ENCODE assay signal across 25 mouse cellular contexts in the genomic region with DNA sequence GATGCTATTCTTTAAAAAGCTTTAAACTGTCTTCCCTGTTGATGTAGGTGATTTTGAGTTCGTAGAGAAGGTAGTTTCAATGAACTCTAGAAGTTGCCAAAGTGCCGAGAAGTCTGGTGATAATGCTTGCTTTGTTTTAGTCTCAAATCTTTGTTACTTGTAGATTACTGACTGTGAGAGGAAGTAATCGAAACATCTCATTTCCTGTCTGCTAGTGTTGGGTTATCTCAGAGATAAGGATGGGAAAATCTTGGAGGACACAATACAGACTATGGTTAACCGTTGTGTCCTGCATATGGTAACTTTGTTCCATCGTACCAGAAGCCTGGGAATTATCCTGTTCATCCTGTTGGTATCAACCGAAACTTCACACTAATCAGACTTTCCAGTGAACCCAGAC. TPM values are rescaled to one million over a fixed set of nuclear protein-coding genes. Genes with fewer than 3 reads are reported as not detected.
DNase-seq lines count a peak whose midpoint lies in the region; ATAC-seq and TF ChIP-seq lines count a peak whose summit lies in the region.
"Had no signal": no experiment of that assay in that cellular context is flagged by ENCODE, and none has a peak within 500 bp of the region (broad histone marks: within the 10 kb centered on the region; RNA-seq: fewer than 3 reads in every experiment).

No protein-coding gene starts in this region.

- 87% methylated on average over 6 of the region's 6 CpGs for WGBS in forebrain, embryonic 13.5 days
- 82% methylated on average over 6 of the region's 6 CpGs for WGBS in forebrain, embryonic 11.5 days
- 44% methylated on average over 6 of the region's 6 CpGs for WGBS in lung, embryonic 16.5 days
- WGBS in lung, adult 2 months: 40% methylated on average over 6 of the region's 6 CpGs
- WGBS in embryonic facial prominence, embryonic 14.5 days: 75% methylated on average over 6 of the region's 6 CpGs

- TF ChIP-seq CTCF in lung, adult 2 months (IDR thresholded peaks at IDR 0.05; ENCODE audit: insufficient read depth, low read length): no peak

- peaks cover 4% of the 10 kb centered on the region; the same call in 1 of the 2 replicates for H3K9me3 ChIP-seq in forebrain, embryonic 13.5 days (replicated peaks)
- H3K9me3 ChIP-seq in forebrain, embryonic 11.5 days (ENCODE audit: control insufficient read depth, low read length): no peaks in the 10 kb centered on the region; the same call in 1 of the 2 replicates
- H3K9me3 ChIP-seq in lung, embryonic 16.5 days (ENCODE audit: control insufficient read depth, low read length): peaks cover 9% of the 10 kb centered on the region
- H3K9me3 ChIP-seq in embryonic facial prominence, embryonic 14.5 days (ENCODE audit: control insufficient read depth, low read length): peaks cover 6% of the 10 kb centered on the region; the same call in 1 of the 2 replicates
- H3K9me3 ChIP-seq: embryonic facial prominence, embryonic 12.5 days; forebrain, embryonic 15.5 days; hindbrain, embryonic 12.5 days; limb, embryonic 15.5 days had no signal

- no peaks in the 10 kb centered on the region for H3K27me3 ChIP-seq in forebrain, embryonic 13.5 days
- H3K27me3 ChIP-seq in forebrain, embryonic 11.5 days (ENCODE audit: control insufficient read depth, insufficient read depth, low read length): no peaks in the 10 kb centered on the region
- no peaks in the 10 kb centered on the region for H3K27me3 ChIP-seq in lung, embryonic 16.5 days (ENCODE audit: control insufficient read depth, insufficient read depth, low read depth, low read length)
- no peaks in the 10 kb centered on the region for H3K27me3 ChIP-seq in embryonic facial prominence, embryonic 14.5 days (replicated peaks; ENCODE audit: control insufficient read depth, insufficient read depth, low read length)
- H3K27me3 ChIP-seq: embryonic facial prominence, embryonic 12.5 days; forebrain, embryonic 15.5 days; heart, embryonic 12.5 days; hindbrain, embryonic 12.5 days; limb, embryonic 15.5 days; midbrain, embryonic 12.5 days; neural tube, embryonic 13.5 days; stomach, embryonic 15.5 days had no signal

- no peak for DNase-seq in forebrain, embryonic 11.5 days (ENCODE audit: low spot score)
- no peak for DNase-seq in lung, adult 2 months
- no peak for DNase-seq in embryonic facial prominence, embryonic 14.5 days (ENCODE audit: low spot score)
- DNase-seq in naive thymus-derived CD4-positive, alpha-beta T cell, adult 2 months (ENCODE audit: low read depth): peak; percentile 55
- no peak for DNase-seq in ovary, postnatal 14 days (ENCODE audit: low spot score)
- DNase-seq in cerebellum, adult 18-20 months: no peak
- DNase-seq: adrenal gland, postnatal 25 days; cerebellum, adult 9-11 months; gastrocnemius, postnatal 14 days; heart, adult 18-20 months; kidney, adult 2 months; left cerebral cortex, postnatal 4 days; thymus, postnatal 25 days had no signal

- H3K27ac ChIP-seq in forebrain, embryonic 13.5 days: no peak overlapping the region
- H3K27ac ChIP-seq in forebrain, embryonic 11.5 days (ENCODE audit: low read depth, low read length): no peak overlapping the region
- H3K27ac ChIP-seq in lung, embryonic 16.5 days (ENCODE audit: low read length): no peak overlapping the region
- no peak overlapping the region for H3K27ac ChIP-seq in embryonic facial prominence, embryonic 14.5 days (replicated peaks; ENCODE audit: low read depth, low read length)
- H3K27ac ChIP-seq: embryonic facial prominence, embryonic 12.5 days; forebrain, embryonic 15.5 days; hindbrain, embryonic 12.5 days; kidney, postnatal 0 days; limb, embryonic 15.5 days; midbrain, embryonic 12.5 days; neural tube, embryonic 13.5 days; stomach, embryonic 15.5 days had no signal

- TF ChIP-seq POLR2A in lung, adult 2 months (IDR thresholded peaks at IDR 0.05; ENCODE audit: borderline replicate concordance, extremely low read depth, low read depth, low read length): no peak

- no peak overlapping the region for H3K9ac ChIP-seq in forebrain, embryonic 13.5 days
- H3K9ac ChIP-seq in forebrain, embryonic 11.5 days (ENCODE audit: low read length): no peak overlapping the region
- H3K9ac ChIP-seq in lung, embryonic 16.5 days (ENCODE audit: low read length): no peak overlapping the region
- H3K9ac ChIP-seq in embryonic facial prominence, embryonic 14.5 days (ENCODE audit: low read depth, low read length): no peak overlapping the region
- H3K9ac ChIP-seq: embryonic facial prominence, embryonic 12.5 days; forebrain, embryonic 15.5 days; heart, embryonic 12.5 days; hindbrain, embryonic 12.5 days; limb, embryonic 15.5 days; midbrain, embryonic 12.5 days; stomach, embryonic 15.5 days had no signal

- H3K36me3 ChIP-seq in forebrain, embryonic 13.5 days (ENCODE audit: poor library complexity, severe bottlenecking): peaks cover 26% of the 10 kb centered on the region
- H3K36me3 ChIP-seq in forebrain, embryonic 11.5 days (ENCODE audit: control insufficient read depth, insufficient read depth, low read length): no peaks in the 10 kb centered on the region
- H3K36me3 ChIP-seq in lung, embryonic 16.5 days (ENCODE audit: control insufficient read depth, insufficient read depth, low read length): peaks cover 14% of the 10 kb centered on the region; the same call in 1 of the 2 replicates
- H3K36me3 ChIP-seq in embryonic facial prominence, embryonic 14.5 days (ENCODE audit: control insufficient read depth, insufficient read depth, low read length): peaks cover 24% of the 10 kb centered on the region

- H3K4me3 ChIP-seq in forebrain, embryonic 13.5 days: no peak overlapping the region
- no peak overlapping the region for H3K4me3 ChIP-seq in forebrain, embryonic 11.5 days (ENCODE audit: low read depth, low read length)
- no peak overlapping the region for H3K4me3 ChIP-seq in lung, embryonic 16.5 days (ENCODE audit: low read length)
- H3K4me3 ChIP-seq in lung, adult 2 months (replicated peaks; ENCODE audit: extremely low read depth, low read depth, low read length): no peak overlapping the region
- H3K4me3 ChIP-seq in embryonic facial prominence, embryonic 14.5 days (ENCODE audit: low read depth, low read length): no peak overlapping the region
- H3K4me3 ChIP-seq: embryonic facial prominence, embryonic 12.5 days; hindbrain, embryonic 12.5 days; limb, embryonic 15.5 days; midbrain, embryonic 12.5 days; stomach, embryonic 15.5 days had no signal

- H3K4me2 ChIP-seq in forebrain, embryonic 13.5 days: 0 out of 2 replicates have a peak overlapping the region, but pooled peaks have one; percentile 64
- H3K4me2 ChIP-seq in forebrain, embryonic 11.5 days (ENCODE audit: low read depth, low read length, severe bottlenecking): no peak overlapping the region
- 0 out of 2 replicates have a peak overlapping the region, but pooled peaks have one; percentile 5 for H3K4me2 ChIP-seq in lung, embryonic 16.5 days (ENCODE audit: low read depth, low read length)
- peak overlapping the region; percentile 54; the same call in 1 of the 2 replicates for H3K4me2 ChIP-seq in embryonic facial prominence, embryonic 14.5 days (ENCODE audit: low read depth, low read length)
- H3K4me2 ChIP-seq: limb, embryonic 15.5 days; stomach, embryonic 15.5 days had no signal

- peaks cover 34% of the 10 kb centered on the region for H3K4me1 ChIP-seq in forebrain, embryonic 13.5 days
- no peaks in the 10 kb centered on the region; the same call in 1 of the 2 replicates for H3K4me1 ChIP-seq in forebrain, embryonic 11.5 days (replicated peaks; ENCODE audit: control insufficient read depth, insufficient read depth, low read length)
- H3K4me1 ChIP-seq in lung, embryonic 16.5 days (replicated peaks; ENCODE audit: control insufficient read depth, insufficient read depth, low read length): peaks cover 21% of the 10 kb centered on the region
- peaks cover 9% of the 10 kb centered on the region for H3K4me1 ChIP-seq in lung, adult 2 months (ENCODE audit: control insufficient read depth, insufficient read depth, low read length)
- H3K4me1 ChIP-seq in embryonic facial prominence, embryonic 14.5 days (ENCODE audit: control insufficient read depth, insufficient read depth, low read length): peaks cover 8% of the 10 kb centered on the region

- ATAC-seq in forebrain, embryonic 13.5 days: no peak
- no peak for ATAC-seq in forebrain, embryonic 11.5 days (replicated peaks; ENCODE audit: low FRiP score)
- no peak for ATAC-seq in lung, embryonic 16.5 days (ENCODE audit: low read depth)
- no peak for ATAC-seq in embryonic facial prominence, embryonic 14.5 days (ENCODE audit: low read depth)
- ATAC-seq: forebrain, embryonic 15.5 days; lung, postnatal 0 days had no signal

RNA-seq across cellular contexts. Expression of a gene that starts 2.3 kb away (rescaled TPM):
- 46.5 and 47.2 TPM in 2 replicates for polyA plus RNA-seq in forebrain, embryonic 13.5 days (2015; fragmentation: Nextera tagmentation; extraction: Ambion mirVana)
- polyA plus RNA-seq in forebrain, embryonic 11.5 days (2014; fragmentation: Nextera tagmentation; extraction: Ambion mirVana): 54.6 and 57.7 TPM in 2 replicates
- polyA plus RNA-seq in lung, embryonic 16.5 days (2015; fragmentation: Nextera tagmentation; extraction: Ambion mirVana): 48.2 and 50.1 TPM in 2 replicates
- 14.9 and 17.9 TPM in 2 replicates for polyA plus RNA-seq in lung, adult 2 months (2012; rRNA removed)
- polyA plus RNA-seq in embryonic facial prominence, embryonic 14.5 days (2014; fragmentation: Nextera tagmentation; extraction: Ambion mirVana): 45.1 and 54.7 TPM in 2 replicates

RNA-seq across cellular contexts. Expression of a gene that starts 29.3 kb away (rescaled TPM):
- polyA plus RNA-seq in forebrain, embryonic 13.5 days (2015; fragmentation: Nextera tagmentation; extraction: Ambion mirVana): 0.48 and 0.69 TPM in 2 replicates
- 0.36 and 0.73 TPM in 2 replicates for polyA plus RNA-seq in forebrain, embryonic 11.5 days (2014; fragmentation: Nextera tagmentation; extraction: Ambion mirVana)
- 0.10 and 0.20 TPM in 2 replicates for polyA plus RNA-seq in lung, embryonic 16.5 days (2015; fragmentation: Nextera tagmentation; extraction: Ambion mirVana)
- 1.3 TPM in 2 replicates for polyA plus RNA-seq in lung, adult 2 months (2012; rRNA removed)
- 0.18 and 0.67 TPM in 2 replicates for polyA plus RNA-seq in embryonic facial prominence, embryonic 14.5 days (2014; fragmentation: Nextera tagmentation; extraction: Ambion mirVana)
- polyA plus RNA-seq: kidney, postnatal 0 days had no signal

RNA-seq across cellular contexts. Expression of a gene that starts 50.7 kb away (rescaled TPM):
- polyA plus RNA-seq in forebrain, embryonic 13.5 days (2015; fragmentation: Nextera tagmentation; extraction: Ambion mirVana): 22.7 and 23.9 TPM in 2 replicates
- polyA plus RNA-seq in forebrain, embryonic 11.5 days (2014; fragmentation: Nextera tagmentation; extraction: Ambion mirVana): 28.2 and 30.2 TPM in 2 replicates
- 2.6 and 2.9 TPM in 2 replicates for polyA plus RNA-seq in lung, embryonic 16.5 days (2015; fragmentation: Nextera tagmentation; extraction: Ambion mirVana)
- 1.8 and 3.4 TPM in 2 replicates for polyA plus RNA-seq in lung, adult 2 months (2012; rRNA removed)
- 18.3 and 21.8 TPM in 2 replicates for polyA plus RNA-seq in embryonic facial prominence, embryonic 14.5 days (2014; fragmentation: Nextera tagmentation; extraction: Ambion mirVana)
